Mouse (Mus musculus): ENCODE measurements at regions not wholly inside any gene's neighbourhood (a gene's known extent, or its start where the extent isn't known, plus 50 kb on each side); places are given as distances from the start of the nearest gene placed in this dataset.

DNA sequence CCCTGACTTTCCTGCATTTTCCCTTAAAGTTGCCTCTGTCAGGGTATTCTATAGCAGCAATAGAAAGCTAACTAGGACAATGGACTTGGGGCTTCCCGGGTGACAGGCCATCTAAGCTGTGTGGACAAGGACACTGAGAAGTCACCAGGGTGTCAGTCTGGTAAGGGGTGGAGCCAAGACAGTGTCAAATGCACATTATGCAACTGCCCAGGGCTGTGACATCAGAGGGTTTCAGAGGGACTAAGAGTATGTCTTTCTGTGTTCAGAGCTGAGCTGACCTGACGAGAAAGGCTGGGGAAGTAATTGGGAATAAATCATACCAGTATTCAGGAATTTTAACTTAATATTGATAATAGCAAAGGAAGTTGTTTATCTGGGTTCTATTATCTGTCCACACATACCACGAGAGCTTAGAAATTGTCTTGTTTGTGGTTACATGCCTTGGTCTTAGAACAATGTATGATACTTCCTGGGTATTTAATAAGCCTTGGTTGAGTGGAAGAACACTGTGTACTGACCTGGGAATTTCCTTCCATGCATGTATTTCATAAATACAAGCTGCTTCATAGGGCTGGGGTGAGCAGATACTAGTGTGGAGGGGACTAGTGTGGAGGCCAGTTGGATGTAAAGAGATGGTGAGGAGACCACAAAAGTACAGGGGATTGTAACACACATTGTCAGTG is 279.6 kb upstream of the Pabpc6 start:
- H3K27ac ChIP-seq (ENCODE audit: low read depth, low read length): no peak overlapping the region
- no peak for ATAC-seq (replicated peaks; ENCODE audit: insufficient number of reproducible peaks, low FRiP score, low TSS enrichment)

GRCm38 (mm10) chr17:9947609-9948008 is 278.1 kb upstream of the Pabpc6 start:
- H3K4me1 ChIP-seq (ENCODE audit: control insufficient read depth, insufficient read depth, low read length): no peaks in the 10 kb centered on the region
- 75% methylated on average over 7 of the region's 7 CpGs for WGBS (ENCODE audit: insufficient replicate concordance)

More for the DNA sequence above, 279.6 kb upstream of the Pabpc6 start:
- Histone ChIP-seq H3K4me2 (no peak overlapping the region), H3K36me3 (ENCODE audit: control insufficient read depth, insufficient read depth, low read length) (no peaks in the 10 kb centered on the region), H3K9me3 (replicated peaks; ENCODE audit: control insufficient read depth, low read length) (no peaks in the 10 kb centered on the region), H3K9ac (ENCODE audit: low read depth, low read length) (no peak overlapping the region), H3K27me3 (ENCODE audit: control insufficient read depth, insufficient read depth, low read length) (no peaks in the 10 kb centered on the region), H3K4me3 (ENCODE audit: low read depth, low read length) (no peak overlapping the region), H3K4me1 (ENCODE audit: control insufficient read depth, insufficient read depth, low read length) (no peaks in the 10 kb centered on the region)
- 79% methylated on average over 3 of the region's 3 CpGs for WGBS (ENCODE audit: insufficient replicate concordance)

GRCm38 (mm10) chr17:9944513-9944912 is 275.0 kb upstream of the Pabpc6 start:
- 79% methylated on average over 8 of the region's 8 CpGs for WGBS (ENCODE audit: insufficient replicate concordance)
- H3K27ac ChIP-seq (ENCODE audit: low read depth, low read length): no peak overlapping the region
- H3K4me1 ChIP-seq (ENCODE audit: control insufficient read depth, insufficient read depth, low read length): no peaks in the 10 kb centered on the region
- ATAC-seq (replicated peaks; ENCODE audit: insufficient number of reproducible peaks, low FRiP score, low TSS enrichment): no peak
- H3K4me3 ChIP-seq (ENCODE audit: low read depth, low read length): no peak overlapping the region
- no peak overlapping the region for H3K9ac ChIP-seq (ENCODE audit: low read depth, low read length)
- no peaks in the 10 kb centered on the region for H3K27me3 ChIP-seq (ENCODE audit: control insufficient read depth, insufficient read depth, low read length)
- no peaks in the 10 kb centered on the region for H3K9me3 ChIP-seq (replicated peaks; ENCODE audit: control insufficient read depth, low read length)
- no peak overlapping the region for H3K4me2 ChIP-seq
- no peaks in the 10 kb centered on the region for H3K36me3 ChIP-seq (ENCODE audit: control insufficient read depth, insufficient read depth, low read length)

More at GRCm38 (mm10) chr17:9947609-9948008, 278.1 kb upstream of the Pabpc6 start:
- no peak overlapping the region for H3K4me3 ChIP-seq (ENCODE audit: low read depth, low read length)
- H3K9me3 ChIP-seq (replicated peaks; ENCODE audit: control insufficient read depth, low read length): no peaks in the 10 kb centered on the region
- no peaks in the 10 kb centered on the region for H3K36me3 ChIP-seq (ENCODE audit: control insufficient read depth, insufficient read depth, low read length)
- no peaks in the 10 kb centered on the region for H3K27me3 ChIP-seq (ENCODE audit: control insufficient read depth, insufficient read depth, low read length)
- no peak overlapping the region for H3K9ac ChIP-seq (ENCODE audit: low read depth, low read length)
- no peak overlapping the region for H3K4me2 ChIP-seq
- no peak overlapping the region for H3K27ac ChIP-seq (ENCODE audit: low read depth, low read length)
- ATAC-seq (replicated peaks; ENCODE audit: insufficient number of reproducible peaks, low FRiP score, low TSS enrichment): no peak

GRCm38 (mm10) chr17:9942171-9942570 is 272.7 kb upstream of the Pabpc6 start:
- no peaks in the 10 kb centered on the region for H3K36me3 ChIP-seq (ENCODE audit: control insufficient read depth, insufficient read depth, low read length)
- no peak overlapping the region for H3K4me3 ChIP-seq (ENCODE audit: low read depth, low read length)
- no peaks in the 10 kb centered on the region for H3K4me1 ChIP-seq (ENCODE audit: control insufficient read depth, insufficient read depth, low read length)
- WGBS (ENCODE audit: insufficient replicate concordance): 81% methylated on average over 4 of the region's 4 CpGs
- no peak overlapping the region for H3K27ac ChIP-seq (ENCODE audit: low read depth, low read length)
- H3K4me2 ChIP-seq: no peak overlapping the region
- no peaks in the 10 kb centered on the region for H3K27me3 ChIP-seq (ENCODE audit: control insufficient read depth, insufficient read depth, low read length)
- no peak overlapping the region for H3K9ac ChIP-seq (ENCODE audit: low read depth, low read length)
- H3K9me3 ChIP-seq (replicated peaks; ENCODE audit: control insufficient read depth, low read length): no peaks in the 10 kb centered on the region
- no peak for ATAC-seq (replicated peaks; ENCODE audit: insufficient number of reproducible peaks, low FRiP score, low TSS enrichment)

DNA sequence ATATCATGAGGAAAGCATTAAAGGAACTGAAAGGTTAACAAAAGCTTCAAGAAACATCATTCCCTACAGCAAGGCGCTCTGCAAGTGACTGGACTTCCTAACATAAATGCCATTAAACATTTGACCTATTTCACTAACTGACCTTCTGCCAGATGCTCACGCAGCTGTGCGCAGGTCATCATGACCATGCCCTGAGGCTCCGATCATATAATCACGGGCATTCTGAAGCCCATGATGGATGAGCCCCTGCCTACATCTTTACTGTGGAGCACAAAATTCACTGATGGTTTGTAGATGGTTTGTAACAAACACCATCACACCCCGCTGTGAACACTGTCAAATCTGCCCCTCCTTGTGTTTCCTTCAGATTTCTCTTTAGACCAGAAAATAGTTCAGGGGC is 270.1 kb upstream of the Pabpc6 start:
- Histone ChIP-seq H3K27ac (ENCODE audit: low read depth, low read length) (no peak overlapping the region), H3K9me3 (replicated peaks; ENCODE audit: control insufficient read depth, low read length) (no peaks in the 10 kb centered on the region), H3K4me2 (no peak overlapping the region), H3K27me3 (ENCODE audit: control insufficient read depth, insufficient read depth, low read length) (no peaks in the 10 kb centered on the region), H3K9ac (ENCODE audit: low read depth, low read length) (no peak overlapping the region), H3K4me3 (ENCODE audit: low read depth, low read length) (no peak overlapping the region), H3K4me1 (ENCODE audit: control insufficient read depth, insufficient read depth, low read length) (no peaks in the 10 kb centered on the region), H3K36me3 (ENCODE audit: control insufficient read depth, insufficient read depth, low read length) (no peaks in the 10 kb centered on the region)
- no peak for ATAC-seq (replicated peaks; ENCODE audit: insufficient number of reproducible peaks, low FRiP score, low TSS enrichment)
- WGBS (ENCODE audit: insufficient replicate concordance): 74% methylated on average over 6 of the region's 6 CpGs

DNA sequence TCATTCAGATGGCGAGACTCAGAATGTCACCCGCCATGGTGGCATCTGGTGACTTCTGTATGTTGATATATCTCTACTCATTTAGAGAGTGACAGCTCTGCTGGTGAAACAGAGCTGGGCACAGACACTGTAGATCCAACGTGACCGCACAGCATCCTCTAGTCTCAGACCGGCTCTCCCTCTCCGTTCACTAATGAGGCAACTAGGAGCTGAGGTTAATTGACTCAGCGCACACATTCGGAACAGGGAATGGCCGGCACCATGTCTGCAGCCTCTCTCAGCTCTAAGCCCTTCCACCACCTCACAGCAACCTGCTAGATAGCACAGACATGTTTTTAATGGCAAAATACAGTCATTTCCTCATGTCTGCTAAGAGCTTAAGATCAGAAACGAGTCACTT is 268.9 kb upstream of the Pabpc6 start:
- Histone ChIP-seq H3K9ac (ENCODE audit: low read depth, low read length) (no peak overlapping the region), H3K27me3 (ENCODE audit: control insufficient read depth, insufficient read depth, low read length) (no peaks in the 10 kb centered on the region), H3K9me3 (replicated peaks; ENCODE audit: control insufficient read depth, low read length) (no peaks in the 10 kb centered on the region), H3K4me3 (ENCODE audit: low read depth, low read length) (no peak overlapping the region), H3K36me3 (ENCODE audit: control insufficient read depth, insufficient read depth, low read length) (no peaks in the 10 kb centered on the region), H3K27ac (ENCODE audit: low read depth, low read length) (no peak overlapping the region), H3K4me1 (ENCODE audit: control insufficient read depth, insufficient read depth, low read length) (no peaks in the 10 kb centered on the region), H3K4me2 (no peak overlapping the region)
- ATAC-seq (replicated peaks; ENCODE audit: insufficient number of reproducible peaks, low FRiP score, low TSS enrichment): no peak
- 83% methylated on average over 10 of the region's 10 CpGs for WGBS (ENCODE audit: insufficient replicate concordance)

GRCm38 (mm10) chr17:9937211-9937610 is 267.7 kb upstream of the Pabpc6 start:
- no peak overlapping the region for H3K9ac ChIP-seq (ENCODE audit: low read depth, low read length)
- no peaks in the 10 kb centered on the region for H3K36me3 ChIP-seq (ENCODE audit: control insufficient read depth, insufficient read depth, low read length)
- WGBS (ENCODE audit: insufficient replicate concordance): 80% methylated on average over 5 of the region's 5 CpGs
- no peak for ATAC-seq (replicated peaks; ENCODE audit: insufficient number of reproducible peaks, low FRiP score, low TSS enrichment)
- H3K27ac ChIP-seq (ENCODE audit: low read depth, low read length): no peak overlapping the region
- H3K4me1 ChIP-seq (ENCODE audit: control insufficient read depth, insufficient read depth, low read length): 0 out of 2 replicates have a peak, but pooled peaks cover 2% of the 10 kb centered on the region
- no peak overlapping the region for H3K4me3 ChIP-seq (ENCODE audit: low read depth, low read length)
- no peak overlapping the region for H3K4me2 ChIP-seq
- H3K9me3 ChIP-seq (replicated peaks; ENCODE audit: control insufficient read depth, low read length): no peaks in the 10 kb centered on the region
- H3K27me3 ChIP-seq (ENCODE audit: control insufficient read depth, insufficient read depth, low read length): no peaks in the 10 kb centered on the region

DNA sequence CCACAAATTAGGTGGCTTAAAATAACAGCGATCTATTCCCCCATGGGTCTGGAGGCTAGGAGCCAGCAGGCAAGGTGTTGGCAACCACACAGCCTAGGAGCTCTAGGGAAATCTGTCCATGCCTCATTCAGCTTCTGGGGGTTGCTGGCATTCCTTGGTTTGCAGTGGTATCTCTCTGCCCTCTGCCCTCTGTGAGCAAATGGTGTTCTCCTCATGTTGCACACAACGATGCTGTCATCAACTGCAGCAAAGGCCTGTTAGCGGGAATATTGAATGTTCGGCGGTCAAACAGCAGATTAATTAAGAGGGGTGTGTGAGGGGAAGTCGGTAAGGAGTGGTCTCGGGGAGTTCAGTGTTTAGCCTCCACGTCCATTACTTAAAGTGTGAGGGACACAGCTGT is 262.7 kb upstream of the Pabpc6 start:
- H3K36me3 ChIP-seq (ENCODE audit: control insufficient read depth, insufficient read depth, low read length): no peaks in the 10 kb centered on the region
- WGBS (ENCODE audit: insufficient replicate concordance): 51% methylated on average over 8 of the region's 8 CpGs
- H3K4me3 ChIP-seq (ENCODE audit: low read depth, low read length): no peak overlapping the region
- no peaks in the 10 kb centered on the region for H3K27me3 ChIP-seq (ENCODE audit: control insufficient read depth, insufficient read depth, low read length)
- H3K9ac ChIP-seq (ENCODE audit: low read depth, low read length): no peak overlapping the region
- no peak for ATAC-seq (replicated peaks; ENCODE audit: insufficient number of reproducible peaks, low FRiP score, low TSS enrichment)
- peaks cover 14% of the 10 kb centered on the region; the same call in 1 of the 2 replicates for H3K4me1 ChIP-seq (ENCODE audit: control insufficient read depth, insufficient read depth, low read length)
- no peak overlapping the region for H3K4me2 ChIP-seq
- H3K9me3 ChIP-seq (replicated peaks; ENCODE audit: control insufficient read depth, low read length): no peaks in the 10 kb centered on the region
- H3K27ac ChIP-seq (ENCODE audit: low read depth, low read length): no peak overlapping the region

GRCm38 (mm10) chr17:9931526-9931925 is 262.0 kb upstream of the Pabpc6 start:
- ATAC-seq (replicated peaks; ENCODE audit: insufficient number of reproducible peaks, low FRiP score, low TSS enrichment): no peak
- H3K27ac ChIP-seq (ENCODE audit: low read depth, low read length): no peak overlapping the region
- 74% methylated on average over 6 of the region's 6 CpGs for WGBS (ENCODE audit: insufficient replicate concordance)
- H3K27me3 ChIP-seq (ENCODE audit: control insufficient read depth, insufficient read depth, low read length): no peaks in the 10 kb centered on the region
- no peak overlapping the region for H3K4me3 ChIP-seq (ENCODE audit: low read depth, low read length)
- no peak overlapping the region for H3K4me2 ChIP-seq
- H3K4me1 ChIP-seq (ENCODE audit: control insufficient read depth, insufficient read depth, low read length): peaks cover 14% of the 10 kb centered on the region; the same call in 1 of the 2 replicates
- no peaks in the 10 kb centered on the region for H3K9me3 ChIP-seq (replicated peaks; ENCODE audit: control insufficient read depth, low read length)
- H3K36me3 ChIP-seq (ENCODE audit: control insufficient read depth, insufficient read depth, low read length): no peaks in the 10 kb centered on the region
- H3K9ac ChIP-seq (ENCODE audit: low read depth, low read length): no peak overlapping the region

All from heart, embryonic 11.5 days (tissue).